Mouse (Mus musculus): Measurements from ENCODE around the gene Col6a3. TPM values are rescaled to one million over a fixed set of nuclear protein-coding genes. Genes with fewer than 3 reads are reported as not detected.

Col6a3 gene
- polyA plus RNA-seq, 1 experiment = 38.6 TPM

DNA sequence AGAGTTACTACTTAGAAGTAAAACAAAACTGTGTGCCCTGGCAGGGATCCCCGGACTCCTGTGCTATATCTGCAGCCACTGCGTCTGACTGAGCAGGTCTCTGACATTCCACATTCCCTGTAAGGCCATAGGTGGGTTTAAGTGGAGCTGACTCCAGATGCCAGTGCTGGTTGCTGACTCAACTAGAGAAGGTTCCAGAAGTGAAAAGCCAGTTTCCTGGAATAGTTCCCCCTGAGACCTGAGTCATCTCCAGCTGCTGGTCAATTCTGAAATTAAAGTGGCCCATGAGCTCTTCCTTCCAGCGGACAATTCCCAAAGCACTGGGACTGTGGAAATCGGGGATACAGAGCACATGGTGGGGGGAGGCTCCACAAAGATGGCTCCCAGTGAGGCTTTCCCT lies 5.1 kb downstream of the Col6a3 start:
- TF ChIP-seq MYOG (IDR thresholded peaks at IDR 0.05; ENCODE audit: control insufficient read depth, extremely low read depth, insufficient read length) = no peak
- TF ChIP-seq MYOD1 (IDR thresholded peaks at IDR 0.05; ENCODE audit: control insufficient read depth, insufficient read length, low read depth) = peak; percentile 61
- TF ChIP-seq MAX (IDR thresholded peaks at IDR 0.05) = peak; percentile 90
- no peak for TF ChIP-seq CEBPB (IDR thresholded peaks at IDR 0.05; ENCODE audit: low read depth)
- TF ChIP-seq CTCF (IDR thresholded peaks at IDR 0.05; ENCODE audit: control insufficient read depth, insufficient read depth, insufficient read length) = no peak
- TF ChIP-seq FOSL1 (IDR thresholded peaks at IDR 0.05; ENCODE audit: insufficient read depth, low read length, poor library complexity, severe bottlenecking) = peak; percentile 59
- TF ChIP-seq USF1 (IDR thresholded peaks at IDR 0.05; ENCODE audit: low read depth) = no peak
- peaks cover 67% of the 10 kb centered on the region for H3K79me3 ChIP-seq (ENCODE audit: low read depth)
- no peaks in the 10 kb centered on the region for H3K36me3 ChIP-seq (ENCODE audit: control insufficient read depth, insufficient read depth)
- peaks cover 93% of the 10 kb centered on the region for H3K79me2 ChIP-seq (ENCODE audit: control insufficient read depth, insufficient read depth)
- no peaks in the 10 kb centered on the region for H3K27me3 ChIP-seq (ENCODE audit: control insufficient read depth, insufficient read depth, insufficient read length)
- peak overlapping the region; percentile 16 for H3K4me3 ChIP-seq (ENCODE audit: insufficient read depth, poor library complexity, severe bottlenecking)
- H3ac ChIP-seq (ENCODE audit: control insufficient read depth, insufficient read length, low read depth) = peak overlapping the region; percentile 18

DNA sequence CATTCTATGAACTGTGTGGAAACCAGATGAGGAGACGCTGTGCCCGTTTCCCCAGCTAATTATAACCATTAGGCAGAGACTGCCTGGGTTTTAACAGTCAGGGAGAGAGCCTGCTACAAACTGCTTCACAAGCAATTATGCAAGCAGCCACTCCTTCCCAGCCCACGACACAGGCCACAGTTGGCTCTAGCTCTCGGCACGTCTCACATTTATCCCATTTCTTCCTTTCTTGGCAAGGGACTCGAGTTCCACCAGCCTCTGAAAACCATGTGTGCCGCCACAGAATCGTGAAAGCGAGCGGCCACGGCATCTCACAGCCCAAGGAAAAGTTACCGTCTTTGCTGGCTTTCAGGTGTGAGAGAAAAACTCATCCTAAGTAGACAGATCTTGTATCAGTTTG lies 5.5 kb downstream of the Col6a3 start:
- TF ChIP-seq CEBPB (IDR thresholded peaks at IDR 0.05; ENCODE audit: low read depth) (peak; percentile 55), MAX (IDR thresholded peaks at IDR 0.05) (peak; percentile 52), MYOD1 (IDR thresholded peaks at IDR 0.05; ENCODE audit: control insufficient read depth, insufficient read length, low read depth) (no peak)
- H3ac ChIP-seq (ENCODE audit: control insufficient read depth, insufficient read length, low read depth) = peak overlapping the region; percentile 33
- H3K4me3 ChIP-seq (ENCODE audit: insufficient read depth, poor library complexity, severe bottlenecking) = peak overlapping the region; percentile 16
- peaks cover 67% of the 10 kb centered on the region for H3K79me3 ChIP-seq (ENCODE audit: low read depth)
- H3K79me2 ChIP-seq (ENCODE audit: control insufficient read depth, insufficient read depth) = peaks cover 93% of the 10 kb centered on the region
- H3K27me3 ChIP-seq (ENCODE audit: control insufficient read depth, insufficient read depth, insufficient read length) = no peaks in the 10 kb centered on the region
- H3K36me3 ChIP-seq (ENCODE audit: control insufficient read depth, insufficient read depth) = no peaks in the 10 kb centered on the region

DNA sequence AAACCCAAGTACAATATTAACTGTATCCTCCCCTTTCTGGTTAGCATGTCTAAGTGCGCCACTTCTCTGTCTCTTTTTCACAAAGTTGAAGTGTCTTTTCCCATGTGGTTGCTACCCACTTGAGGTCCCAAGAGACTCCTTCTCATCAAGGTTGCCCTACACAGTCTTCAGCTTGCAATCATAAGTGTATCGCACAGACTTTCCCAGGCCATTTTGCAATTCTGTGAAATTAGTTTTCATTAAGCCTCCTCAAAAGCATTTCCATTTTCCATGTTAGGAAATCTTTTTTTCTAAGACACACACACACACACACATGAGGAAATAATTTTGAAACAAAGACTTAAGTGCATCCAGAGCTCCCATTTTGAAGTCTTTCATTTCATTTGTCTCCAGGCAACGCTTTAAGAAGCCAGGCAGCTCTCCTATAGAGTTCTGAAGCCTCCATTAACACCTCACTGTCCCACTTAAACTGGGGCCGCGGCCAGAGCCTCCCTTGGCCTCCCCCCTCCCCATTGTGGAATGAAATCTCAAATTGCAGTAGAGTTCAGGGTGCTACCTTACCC lies 7.5 kb downstream of the Col6a3 start:
- Histone ChIP-seq H3ac (ENCODE audit: control insufficient read depth, insufficient read length, low read depth) (no peak overlapping the region), H3K79me3 (ENCODE audit: low read depth) (peaks cover 64% of the 10 kb centered on the region), H3K36me3 (ENCODE audit: control insufficient read depth, insufficient read depth) (no peaks in the 10 kb centered on the region), H3K4me3 (ENCODE audit: insufficient read depth, poor library complexity, severe bottlenecking) (no peak overlapping the region), H3K27me3 (ENCODE audit: control insufficient read depth, insufficient read depth, insufficient read length) (no peaks in the 10 kb centered on the region), H3K79me2 (ENCODE audit: control insufficient read depth, insufficient read depth) (peaks cover 93% of the 10 kb centered on the region)
- TF ChIP-seq USF1 (IDR thresholded peaks at IDR 0.05; ENCODE audit: low read depth) (no peak), MAX (IDR thresholded peaks at IDR 0.05) (no peak), MYOD1 (IDR thresholded peaks at IDR 0.05; ENCODE audit: control insufficient read depth, insufficient read length, low read depth) (no peak), MYOG (IDR thresholded peaks at IDR 0.05; ENCODE audit: control insufficient read depth, extremely low read depth, insufficient read length) (no peak), CEBPB (IDR thresholded peaks at IDR 0.05; ENCODE audit: low read depth) (no peak), CTCF (IDR thresholded peaks at IDR 0.05; ENCODE audit: control insufficient read depth, insufficient read depth, insufficient read length) (no peak), FOSL1 (IDR thresholded peaks at IDR 0.05; ENCODE audit: insufficient read depth, low read length, poor library complexity, severe bottlenecking) (no peak)

DNA sequence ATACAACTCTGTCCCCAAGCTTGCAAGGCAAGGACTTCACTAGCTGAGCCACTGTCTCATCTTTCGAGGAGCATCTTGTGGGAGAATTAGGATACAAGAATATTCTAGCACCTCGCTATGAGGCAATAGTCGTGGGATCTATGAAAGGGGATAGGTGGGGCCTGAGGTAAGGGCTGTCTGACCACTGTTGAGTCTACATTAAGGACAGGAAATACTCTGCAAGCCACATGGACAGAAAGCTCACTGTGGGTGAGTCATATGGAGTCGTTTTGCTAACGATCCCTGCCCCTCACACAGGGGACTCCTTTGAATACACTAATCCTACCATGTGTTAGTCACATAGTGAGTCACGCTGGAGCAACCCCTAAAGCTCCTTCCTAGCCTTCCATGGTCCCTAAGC lies 9.1 kb downstream of the Col6a3 start:
- H3K27me3 ChIP-seq (ENCODE audit: control insufficient read depth, insufficient read depth, insufficient read length) = no peaks in the 10 kb centered on the region
- peaks cover 90% of the 10 kb centered on the region for H3K79me2 ChIP-seq (ENCODE audit: control insufficient read depth, insufficient read depth)
- H3K79me3 ChIP-seq (ENCODE audit: low read depth) = peaks cover 56% of the 10 kb centered on the region
- peak; percentile 61 for TF ChIP-seq MYOD1 (IDR thresholded peaks at IDR 0.05; ENCODE audit: control insufficient read depth, insufficient read length, low read depth)
- TF ChIP-seq MYOG (IDR thresholded peaks at IDR 0.05; ENCODE audit: control insufficient read depth, extremely low read depth, insufficient read length) = no peak
- no peak for TF ChIP-seq CTCF (IDR thresholded peaks at IDR 0.05; ENCODE audit: control insufficient read depth, insufficient read depth, insufficient read length)
- TF ChIP-seq FOSL1 (IDR thresholded peaks at IDR 0.05; ENCODE audit: insufficient read depth, low read length, poor library complexity, severe bottlenecking) = peak; percentile 98
- TF ChIP-seq CEBPB (IDR thresholded peaks at IDR 0.05; ENCODE audit: low read depth) = peak; percentile 86
- TF ChIP-seq MAX (IDR thresholded peaks at IDR 0.05) = peak; percentile 91
- TF ChIP-seq USF1 (IDR thresholded peaks at IDR 0.05; ENCODE audit: low read depth) = peak; percentile 58
- H3K4me3 ChIP-seq (ENCODE audit: insufficient read depth, poor library complexity, severe bottlenecking) = no peak overlapping the region
- H3ac ChIP-seq (ENCODE audit: control insufficient read depth, insufficient read length, low read depth) = peak overlapping the region; percentile 30
- no peaks in the 10 kb centered on the region for H3K36me3 ChIP-seq (ENCODE audit: control insufficient read depth, insufficient read depth)

DNA sequence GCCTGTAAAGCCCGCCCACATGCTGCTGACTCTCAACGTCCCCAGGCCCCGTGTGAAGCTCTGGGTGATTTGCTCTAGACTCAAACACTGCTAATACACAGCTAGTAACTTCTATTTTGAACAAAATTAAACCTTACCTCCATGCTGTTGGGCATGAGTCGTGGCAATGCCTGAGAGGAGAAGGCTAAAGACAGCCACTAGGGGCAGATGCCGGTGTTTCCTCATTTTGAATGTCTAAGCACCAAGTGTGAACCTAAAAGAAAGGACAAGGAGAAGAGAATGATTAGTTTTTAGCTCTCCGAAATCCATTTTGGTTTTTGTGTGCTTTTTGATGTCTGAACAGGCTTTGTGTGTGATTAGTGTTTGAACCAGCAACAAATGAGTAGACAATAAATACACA lies 13.8 kb downstream of the Col6a3 start:
- H3K79me2 ChIP-seq (ENCODE audit: control insufficient read depth, insufficient read depth) = peaks cover 85% of the 10 kb centered on the region
- no peaks in the 10 kb centered on the region for H3K27me3 ChIP-seq (ENCODE audit: control insufficient read depth, insufficient read depth, insufficient read length)
- peaks cover 50% of the 10 kb centered on the region for H3K79me3 ChIP-seq (ENCODE audit: low read depth)
- H3K36me3 ChIP-seq (ENCODE audit: control insufficient read depth, insufficient read depth) = peaks cover 17% of the 10 kb centered on the region
- H3ac ChIP-seq (ENCODE audit: control insufficient read depth, insufficient read length, low read depth) = no peak overlapping the region
- no peak overlapping the region for H3K4me3 ChIP-seq (ENCODE audit: insufficient read depth, poor library complexity, severe bottlenecking)
- no peak for TF ChIP-seq CEBPB (IDR thresholded peaks at IDR 0.05; ENCODE audit: low read depth)
- no peak for TF ChIP-seq USF1 (IDR thresholded peaks at IDR 0.05; ENCODE audit: low read depth)
- no peak for TF ChIP-seq FOSL1 (IDR thresholded peaks at IDR 0.05; ENCODE audit: insufficient read depth, low read length, poor library complexity, severe bottlenecking)

DNA sequence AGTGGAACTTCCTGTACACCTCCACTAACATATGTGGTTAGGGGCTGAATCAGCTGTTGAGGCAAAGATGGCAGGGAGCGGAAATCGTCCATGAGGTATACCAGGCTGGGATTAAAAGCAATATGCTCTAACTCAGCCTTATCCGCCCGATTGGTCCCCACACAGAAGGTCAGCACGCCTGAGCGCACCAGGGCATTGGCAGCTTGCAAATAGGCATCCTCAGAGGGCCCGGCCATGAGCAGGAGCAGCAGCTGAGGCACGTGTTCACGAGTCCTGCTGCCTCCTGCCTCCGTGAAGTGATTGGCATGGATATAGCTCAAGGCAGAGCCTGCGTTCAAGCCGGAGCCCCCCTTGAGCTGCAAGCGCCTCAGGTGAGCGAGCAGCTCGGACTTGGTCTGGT lies 30.5 kb downstream of the Col6a3 start:
- TF ChIP-seq USF1 (IDR thresholded peaks at IDR 0.05; ENCODE audit: low read depth) (no peak), MYOD1 (IDR thresholded peaks at IDR 0.05; ENCODE audit: control insufficient read depth, insufficient read length, low read depth) (no peak), FOSL1 (IDR thresholded peaks at IDR 0.05; ENCODE audit: insufficient read depth, low read length, poor library complexity, severe bottlenecking) (no peak), MAX (IDR thresholded peaks at IDR 0.05) (no peak), CTCF (IDR thresholded peaks at IDR 0.05; ENCODE audit: control insufficient read depth, insufficient read depth, insufficient read length) (no peak), CEBPB (IDR thresholded peaks at IDR 0.05; ENCODE audit: low read depth) (no peak), MYOG (IDR thresholded peaks at IDR 0.05; ENCODE audit: control insufficient read depth, extremely low read depth, insufficient read length) (no peak)
- Histone ChIP-seq H3K4me3 (ENCODE audit: insufficient read depth, poor library complexity, severe bottlenecking) (no peak overlapping the region), H3K79me2 (ENCODE audit: control insufficient read depth, insufficient read depth) (peaks cover under 1% of the 10 kb centered on the region), H3K79me3 (ENCODE audit: low read depth) (no peaks in the 10 kb centered on the region), H3K36me3 (ENCODE audit: control insufficient read depth, insufficient read depth) (peaks cover 39% of the 10 kb centered on the region), H3ac (ENCODE audit: control insufficient read depth, insufficient read length, low read depth) (no peak overlapping the region), H3K27me3 (ENCODE audit: control insufficient read depth, insufficient read depth, insufficient read length) (no peaks in the 10 kb centered on the region)
